Mouse (Mus musculus) stomach, postnatal 0 days (tissue): ENCODE results near the gene Mgat5b.

Source experiments
- CTCF ChIP-seq: IDR thresholded peaks from 2 replicates; pipeline ENCODE4 v1.5.1; 2016; ENCODE audit warnings: antibody characterized with exemption, low read depth, mild to moderate bottlenecking, moderate library complexity
- EP300 ChIP-seq: optimal IDR thresholded peaks from 2 replicates; pipeline ENCODE3; 2016; ENCODE audit warnings: antibody characterized with exemption

GRCm38 (mm10) chr11:116968586-116968985 lies 49.9 kb downstream of the Mgat5b start:
- TF ChIP-seq CTCF (no peak), EP300 (no peak)
